Mouse (Mus musculus): ENCODE results near the gene Edc4.
"Not testable (repeated sequence)": the region's sequence is repeated elsewhere in the genome, so short reads cannot be mapped to it uniquely, and the experiment has no call there.

The Edc4 gene

DNA sequence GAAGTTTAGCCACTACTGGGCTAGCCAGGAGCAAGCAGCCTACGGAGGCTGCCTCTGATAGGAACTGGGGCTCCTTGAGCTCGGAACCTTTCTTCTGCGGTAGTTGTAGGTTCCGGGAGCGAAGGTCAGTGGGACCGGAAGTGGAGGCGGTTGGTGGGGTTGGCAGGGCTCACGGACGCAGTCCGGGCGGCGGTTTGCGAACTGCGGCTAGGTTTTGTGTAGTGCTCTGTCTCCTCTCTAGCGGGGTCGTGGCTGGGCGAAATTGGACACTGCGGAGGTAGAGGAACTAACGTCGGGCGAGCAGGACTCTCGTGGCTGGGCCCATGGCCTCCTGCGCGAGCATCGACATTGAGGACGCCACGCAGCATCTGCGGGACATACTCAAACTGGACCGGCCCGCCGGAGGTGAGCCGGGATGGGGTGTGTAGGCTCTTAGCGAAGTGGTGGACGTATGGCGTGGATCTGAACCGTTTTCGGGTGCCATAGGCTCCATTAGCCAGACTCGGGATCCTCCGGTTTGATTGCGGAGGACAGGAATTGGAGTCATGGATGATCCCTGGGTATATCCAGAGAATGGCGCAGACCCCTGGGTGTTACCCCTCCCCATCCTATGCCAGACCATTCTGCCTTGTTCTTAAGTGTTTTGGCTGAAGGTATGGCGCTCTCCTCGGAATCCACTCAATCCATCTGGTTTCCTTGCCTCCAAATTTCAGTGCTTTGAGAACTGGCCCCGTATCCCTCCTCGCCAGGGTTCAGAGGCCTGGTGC lies at the start of gene Edc4:
TSS of gene Edc4 (plus strand) at position 128 of the 767 bp plus-strand sequence.
- in situ Hi-C loops (cut with MboI) = no loop called here

DNA sequence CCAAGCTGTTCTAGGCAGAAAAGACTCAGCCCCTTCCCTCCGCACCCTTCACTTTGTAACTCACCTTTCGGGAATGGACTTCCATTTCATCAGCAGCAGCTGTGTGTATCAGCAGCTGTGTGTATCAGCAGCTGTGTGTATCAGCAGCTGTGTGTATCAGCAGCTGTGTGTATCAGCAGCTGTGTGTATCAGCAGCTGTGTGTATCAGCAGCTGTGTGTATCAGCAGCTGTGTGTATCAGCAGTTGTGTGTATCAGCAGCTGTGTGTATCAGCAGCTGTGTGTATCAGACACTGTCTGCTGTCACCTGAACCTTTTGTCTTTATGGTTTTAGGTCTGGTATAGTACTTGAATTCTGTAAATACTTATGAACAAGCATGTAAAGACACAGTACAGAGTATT lies 46.9 kb upstream of the Edc4 start:
- in situ Hi-C loops (cut with MboI) = not testable (repeated sequence)

DNA sequence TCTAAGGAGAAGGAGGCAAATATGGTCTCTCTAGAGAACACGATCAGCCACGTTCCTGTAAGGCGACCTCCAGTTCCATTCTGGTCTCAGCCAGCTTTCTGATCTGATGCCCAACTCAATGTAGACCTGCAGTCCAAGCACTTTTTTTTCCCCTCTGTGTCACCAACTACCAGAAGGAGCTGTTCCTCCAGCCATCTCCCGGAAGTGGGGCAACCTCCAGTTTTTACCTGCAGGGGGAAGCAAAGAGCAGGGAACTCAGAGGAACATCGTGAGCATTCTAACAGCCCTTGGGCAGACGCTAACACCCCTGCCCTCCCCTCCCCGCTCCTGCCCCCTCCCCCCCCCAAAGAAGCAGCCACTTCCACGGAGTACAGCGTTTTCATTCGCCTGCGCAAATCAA lies 45.4 kb upstream of the Edc4 start:
- in situ Hi-C loops (cut with MboI) = no loop called here

DNA sequence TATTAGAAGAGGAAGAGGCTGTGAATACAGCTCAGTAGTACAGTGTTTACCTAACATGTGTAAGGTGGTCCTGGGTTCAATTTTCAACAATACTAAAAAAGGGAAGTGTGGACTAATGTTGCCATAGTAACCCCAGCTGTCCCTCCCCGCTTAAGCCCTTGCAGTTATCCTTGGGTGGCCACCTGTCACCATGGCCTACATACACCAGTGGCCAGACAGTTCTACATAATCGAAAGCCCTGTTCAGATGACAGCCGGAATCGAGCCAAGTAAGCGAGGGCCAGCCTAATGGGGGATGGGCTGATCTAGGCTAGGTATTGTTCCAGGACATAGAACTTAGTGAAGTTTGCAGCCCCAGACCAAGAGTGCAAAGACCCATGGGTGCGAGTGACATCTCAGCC lies 43.7 kb upstream of the Edc4 start:
- in situ Hi-C loops (cut with MboI) = no loop called here

DNA sequence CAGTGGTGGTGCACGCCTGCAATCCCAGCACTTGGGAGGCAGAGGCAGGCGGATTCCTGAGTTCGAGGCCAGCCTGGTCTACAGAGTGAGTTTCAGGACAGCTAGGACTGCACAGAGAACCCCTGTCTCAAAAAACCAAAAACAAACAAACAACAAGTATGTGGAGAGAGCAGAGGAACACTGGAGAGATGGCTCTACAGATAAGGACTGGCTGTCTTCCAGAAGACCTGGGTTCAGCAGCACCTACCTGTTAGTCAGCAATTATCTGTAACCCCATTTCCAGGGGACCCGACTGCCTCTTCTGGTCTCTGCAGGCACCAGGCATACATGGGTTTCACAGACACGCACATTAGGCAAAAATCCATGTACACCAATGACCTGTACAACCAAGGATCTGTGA lies 41.5 kb upstream of the Edc4 start:
- in situ Hi-C loops (cut with MboI) = no loop called here

GRCm38 (mm10) chr8:105846678-105847077 lies 34.0 kb upstream of the Edc4 start:
- in situ Hi-C loops (cut with MboI) = no loop called here

GRCm38 (mm10) chr8:105850014-105850413 lies 30.7 kb upstream of the Edc4 start:
- in situ Hi-C loops (cut with MboI) = no loop called here

- in situ Hi-C loops (cut with MboI) = no loop called here
Measured at GRCm38 (mm10) chr8:105850611-105851010, 30.1 kb upstream of the Edc4 start.

GRCm38 (mm10) chr8:105851651-105852143 lies 29.0 kb upstream of the Edc4 start:
- in situ Hi-C loops (cut with MboI) = no loop called here

- in situ Hi-C loops (cut with MboI) = no loop called here
Measured at GRCm38 (mm10) chr8:105852146-105852729, 28.4 kb upstream of the Edc4 start.

DNA sequence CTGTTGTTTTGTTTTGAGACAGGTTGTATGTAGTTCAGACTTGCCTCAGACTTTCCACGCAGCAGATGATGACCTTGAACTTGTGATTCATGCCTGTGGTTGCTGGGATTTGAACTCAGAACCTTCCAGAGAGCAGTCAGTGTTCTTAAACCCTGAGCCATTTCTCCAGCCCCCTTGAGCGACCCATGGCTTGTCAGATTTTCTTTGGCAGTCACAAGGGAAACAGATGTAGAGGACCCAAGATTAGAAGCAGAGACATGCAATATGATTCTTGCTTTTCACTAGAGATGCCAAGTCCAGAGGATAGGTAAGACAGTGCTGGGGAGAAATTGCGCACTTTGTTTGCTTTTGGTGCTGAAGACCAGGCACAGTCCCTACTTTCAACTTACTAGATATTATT lies 27.5 kb upstream of the Edc4 start, which contains the start of gene Cenpt:
TSS of gene Cenpt (minus strand) at position 101 of the 400 bp plus-strand sequence.
- in situ Hi-C loops (cut with MboI) = no loop called here

DNA sequence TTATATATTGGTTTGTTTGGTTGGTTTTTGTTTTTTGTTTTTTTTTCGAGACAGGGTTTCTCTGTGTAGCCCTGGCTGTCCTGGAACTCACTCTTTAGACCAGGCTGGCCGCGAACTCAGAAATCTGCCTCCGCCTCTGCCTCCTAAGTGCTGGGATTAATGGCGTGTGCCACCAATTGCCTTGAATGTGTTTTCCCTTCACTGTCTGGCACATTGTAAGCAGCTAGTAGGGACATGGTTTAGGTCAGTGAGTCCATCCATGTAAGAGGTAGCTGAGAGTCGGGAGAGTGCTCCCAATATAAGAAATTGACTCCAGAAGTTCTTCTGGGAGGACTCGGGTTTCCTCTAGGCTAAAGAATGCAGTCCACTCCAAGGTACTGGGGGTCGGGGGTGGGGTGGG lies 26.4 kb upstream of the Edc4 start:
- in situ Hi-C loops (cut with MboI) = no loop called here

DNA sequence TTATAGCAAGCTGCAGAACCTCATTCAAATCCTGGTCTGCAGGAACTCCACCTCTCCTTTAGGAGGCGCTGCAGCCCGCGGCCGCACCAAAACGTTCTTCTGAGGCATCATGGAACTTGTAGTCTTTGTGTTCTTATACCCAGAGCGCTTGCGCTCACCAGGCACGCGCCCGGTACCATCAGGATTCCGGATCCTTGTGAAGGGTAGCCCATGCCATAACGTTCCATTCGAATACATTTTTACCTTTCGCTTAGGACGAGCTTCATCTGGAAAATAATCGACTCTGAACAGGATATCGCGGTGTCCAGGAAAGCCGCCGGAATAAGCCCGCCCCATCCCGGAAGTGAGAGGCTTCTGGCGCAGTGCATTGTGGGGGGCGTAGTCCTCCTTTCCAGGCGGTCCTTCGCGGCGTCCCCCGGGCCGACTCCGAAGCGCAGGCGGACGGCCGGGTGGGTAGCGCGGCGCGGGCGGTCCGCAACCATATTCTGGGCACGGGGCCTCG lies 25.9 kb upstream of the Edc4 start, which contains the start of gene Thap11:
TSS of gene Thap11 (plus strand) at position 418 of the 502 bp plus-strand sequence.
- in situ Hi-C loops (cut with MboI) = no loop called here

DNA sequence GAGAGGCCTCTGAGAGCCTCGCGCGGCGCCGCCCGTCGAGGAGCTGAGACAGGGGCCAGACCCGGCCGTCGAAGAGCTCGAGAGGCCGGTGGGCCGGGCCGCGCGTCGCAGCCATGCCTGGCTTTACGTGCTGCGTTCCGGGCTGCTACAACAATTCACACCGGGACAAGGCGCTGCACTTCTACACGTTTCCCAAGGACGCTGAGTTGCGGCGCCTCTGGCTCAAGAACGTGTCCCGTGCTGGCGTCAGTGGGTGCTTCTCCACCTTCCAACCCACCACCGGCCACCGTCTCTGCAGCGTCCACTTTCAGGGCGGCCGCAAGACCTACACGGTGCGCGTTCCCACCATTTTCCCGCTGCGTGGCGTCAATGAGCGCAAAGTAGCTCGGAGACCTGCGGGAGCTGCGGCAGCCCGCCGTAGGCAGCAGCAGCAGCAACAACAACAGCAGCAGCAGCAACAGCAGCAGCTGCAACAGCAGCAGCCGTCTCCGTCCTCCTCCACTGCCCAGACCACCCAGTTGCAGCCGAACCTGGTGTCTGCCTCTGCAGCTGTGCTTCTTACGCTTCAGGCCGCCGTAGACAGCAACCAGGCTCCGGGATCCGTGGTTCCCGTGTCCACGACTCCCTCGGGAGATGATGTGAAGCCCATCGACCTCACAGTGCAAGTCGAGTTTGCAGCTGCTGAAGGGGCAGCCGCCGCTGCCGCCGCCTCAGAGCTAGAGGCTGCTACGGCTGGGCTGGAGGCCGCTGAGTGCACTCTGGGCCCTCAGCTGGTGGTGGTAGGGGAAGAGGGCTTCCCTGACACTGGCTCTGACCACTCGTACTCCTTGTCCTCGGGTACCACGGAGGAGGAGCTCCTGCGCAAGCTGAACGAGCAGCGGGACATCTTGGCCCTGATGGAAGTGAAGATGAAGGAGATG lies 25.2 kb upstream of the Edc4 start:
- in situ Hi-C loops (cut with MboI) = no loop called here

- in situ Hi-C loops (cut with MboI) = no loop called here
Measured at GRCm38 (mm10) chr8:105856168-105856835, 24.4 kb upstream of the Edc4 start.

- in situ Hi-C loops (cut with MboI) = no loop called here
Measured at GRCm38 (mm10) chr8:105858495-105858894, 22.2 kb upstream of the Edc4 start.

DNA sequence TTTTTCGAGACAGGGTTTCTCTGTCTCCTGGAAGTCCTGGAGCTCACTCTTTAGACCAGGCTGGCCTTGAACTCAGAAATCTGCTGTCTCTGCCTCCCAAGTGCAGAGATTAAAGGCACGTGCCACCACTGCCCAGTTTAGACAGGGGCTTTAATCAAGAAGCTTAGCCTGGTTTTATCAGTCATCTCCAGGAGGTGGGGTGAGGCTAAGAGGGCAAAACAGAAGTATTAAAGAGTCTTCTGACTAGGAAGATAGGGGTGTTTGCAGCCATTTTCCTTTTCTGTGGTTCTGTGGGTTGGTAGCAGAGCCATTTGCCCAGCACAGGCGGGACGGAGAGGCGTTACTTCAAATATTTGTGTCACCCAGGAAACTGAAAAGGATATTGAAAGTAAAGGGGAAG lies 21.4 kb upstream of the Edc4 start:
- in situ Hi-C loops (cut with MboI) = no loop called here

DNA sequence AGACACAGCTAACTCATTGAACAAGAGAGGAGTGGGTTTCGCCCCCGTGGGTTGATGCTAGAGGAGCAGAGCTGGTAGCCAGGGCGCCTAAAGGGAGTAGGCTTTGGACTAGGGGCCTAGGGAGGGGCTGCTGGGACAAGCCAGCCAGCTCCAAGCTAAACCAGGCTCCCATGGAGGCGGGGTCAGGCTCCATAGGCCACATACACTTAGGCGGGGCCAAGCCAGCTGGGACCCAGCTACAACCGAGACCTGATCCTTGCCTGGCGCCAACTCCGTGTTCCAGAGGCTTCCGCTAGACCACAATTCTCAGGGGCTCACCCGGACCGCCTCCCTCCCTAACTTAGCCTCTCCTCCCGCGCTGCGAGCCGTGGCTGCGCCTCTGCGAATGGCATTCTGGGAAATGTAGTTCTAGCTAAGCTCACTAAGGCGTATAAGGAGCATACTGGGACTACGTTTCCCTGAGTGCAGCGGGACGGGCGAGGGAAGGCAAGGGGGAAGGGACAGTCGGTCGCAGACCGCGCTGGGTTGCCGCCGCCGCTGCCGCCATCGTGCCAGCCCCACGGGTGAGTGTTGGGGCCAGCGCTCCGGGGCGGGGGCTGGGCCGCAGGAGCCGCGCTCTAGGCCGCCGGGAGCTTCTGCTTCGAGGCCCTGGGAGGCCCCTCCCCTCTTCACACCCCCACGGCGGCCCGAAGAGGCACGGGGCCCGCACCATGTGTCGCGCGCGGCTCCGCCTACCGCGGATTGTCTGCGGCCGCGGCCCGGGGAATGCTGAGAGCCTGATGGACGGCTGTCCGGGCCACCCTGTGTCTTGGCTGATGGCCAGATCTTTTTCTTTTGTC lies 20.3 kb upstream of the Edc4 start, which contains the start of gene Nutf2:
TSS of gene Nutf2 (plus strand) at position 438 of the 839 bp plus-strand sequence.
- in situ Hi-C loops (cut with MboI) = no loop called here

- in situ Hi-C loops (cut with MboI) = no loop called here
Measured at GRCm38 (mm10) chr8:105861951-105862350, 18.7 kb upstream of the Edc4 start.

DNA sequence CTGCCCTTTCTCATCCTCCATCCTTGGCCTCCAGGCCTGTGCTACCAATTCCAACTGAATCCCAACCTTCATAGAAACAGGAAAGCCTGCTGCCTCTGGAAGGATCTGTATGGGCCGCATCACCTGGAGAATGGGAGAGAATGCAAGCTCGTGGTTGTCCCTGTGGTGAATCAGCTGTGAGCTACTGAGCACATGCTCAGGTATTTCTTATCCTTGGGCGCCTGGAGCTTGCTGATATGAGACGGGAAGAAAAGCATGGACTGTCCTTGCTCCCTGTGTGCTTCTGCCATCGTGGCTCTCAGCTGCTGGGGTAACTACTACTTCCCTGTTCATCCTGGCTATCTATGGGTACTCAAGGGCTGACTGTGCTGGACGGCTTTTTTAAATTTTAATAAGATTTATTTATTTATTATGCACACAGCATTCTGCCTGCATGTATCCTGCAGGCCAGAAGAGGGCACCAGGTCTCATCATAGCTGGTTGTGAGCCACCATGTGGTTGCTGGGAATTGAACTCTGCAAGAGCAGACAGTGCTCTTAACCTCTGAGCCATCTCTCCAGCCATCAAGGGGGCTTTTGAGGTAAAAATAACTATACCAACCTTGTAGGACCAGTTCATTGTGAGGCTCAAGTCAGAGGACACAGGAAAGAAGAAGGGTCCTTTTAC lies 14.2 kb upstream of the Edc4 start:
- in situ Hi-C loops (cut with MboI) = no loop called here

Measured in mature B cell (primary cell).